Mouse (Mus musculus) neural tube, embryonic 14.5 days (tissue): Measurements from ENCODE around the gene Vmn2r6. TPM values are rescaled to one million over a fixed set of nuclear protein-coding genes. Genes with fewer than 3 reads are reported as not detected.
"Not testable (repeated sequence)": the region's sequence is repeated elsewhere in the genome, so short reads cannot be mapped to it uniquely, and the experiment has no call there.

Experiments used
- ATAC-seq: fragments of 200-750 bp; cut with Nextera tagmentation; 2 replicates; pipeline ENCODE4 v1.8.0; 2017; ENCODE audit warnings: low read depth, mild to moderate bottlenecking, moderate TSS enrichment, moderate library complexity
- H3K27ac ChIP-seq: fragments of 300-500 bp; sonication (generic); 2 replicates; pipeline ENCODE4 v1.5.1; 2014; ENCODE audit warnings: low read depth, mild to moderate bottlenecking, control low read depth, low read length, moderate library complexity, mixed read lengths
- H3K27me3 ChIP-seq: fragments of 300-500 bp; sonication (generic); 2 replicates; pipeline ENCODE4 v1.6.1; 2014; ENCODE audit warnings: low read length; ENCODE audit not compliant: control insufficient read depth, insufficient read depth
- H3K36me3 ChIP-seq: fragments of 300-500 bp; sonication (generic); 2 replicates; pipeline ENCODE4 v1.6.1; 2014; ENCODE audit warnings: low read length, mixed read lengths; ENCODE audit not compliant: control insufficient read depth, insufficient read depth
- H3K4me1 ChIP-seq: fragments of 300-500 bp; sonication (generic); 2 replicates; pipeline ENCODE4 v1.6.1; 2014; ENCODE audit warnings: low read length; ENCODE audit not compliant: control insufficient read depth, insufficient read depth
- H3K4me2 ChIP-seq: fragments of 300-500 bp; sonication (generic); 2 replicates; pipeline ENCODE4 v1.6.1; 2014; ENCODE audit warnings: mild to moderate bottlenecking, low read depth, low read length, control low read depth
- H3K4me3 ChIP-seq: fragments of 300-500 bp; sonication (generic); 2 replicates; pipeline ENCODE4 v1.5.1; 2014; ENCODE audit warnings: low read depth, low read length, control low read depth, mixed read lengths
- H3K9ac ChIP-seq: fragments of 300-500 bp; sonication (generic); replicated peaks from 2 replicates; pipeline ENCODE4 v1.6.1; 2014; ENCODE audit warnings: low read depth, mild to moderate bottlenecking, control low read depth, low read length, mixed read lengths
- H3K9me3 ChIP-seq: fragments of 300-500 bp; sonication (generic); 2 replicates; pipeline ENCODE4 v1.6.1; 2016; ENCODE audit warnings: low read length; ENCODE audit not compliant: control insufficient read depth
- WGBS: fragments of 180-500 bp; shearing (Covaris S2); extraction: QIAGEN DNeasy Blood & Tissue Kit; methylation state at CpG from one replicate; pipeline ENCODE4 v1.1.7; 2014; 5-methylcytosine and 5-hydroxymethylcytosine counted together
- polyA plus RNA-seq: library from polyadenylated mRNA; unstranded; fragments of >200 nt; fragmentation: Nextera tagmentation; extraction: Ambion mirVana; gene quantifications from 2 replicates; pipeline ENCODE4 v1.2.1, GENCODE M21; 2014

Gene Vmn2r6
- polyA plus RNA-seq, result not detected in 2 replicates

DNA sequence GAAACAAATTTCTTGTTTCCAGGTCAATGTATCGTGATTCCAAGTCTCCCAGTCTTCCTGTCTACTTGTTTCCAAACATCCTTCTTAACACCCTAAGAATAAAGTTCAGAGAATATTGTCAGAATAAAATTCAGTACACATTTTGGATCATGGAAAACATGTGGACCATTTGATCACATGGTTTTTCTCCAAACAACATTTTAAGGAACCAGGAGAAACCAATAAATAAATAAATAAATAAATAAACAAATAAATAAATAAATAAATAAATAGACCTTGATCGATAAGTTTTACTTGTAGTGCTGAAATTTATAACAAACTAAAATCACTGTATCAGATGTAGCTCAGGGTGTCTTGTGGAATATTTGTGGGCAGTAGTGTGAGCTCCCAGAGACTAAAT, at the start of gene Vmn2r6:
Gene Vmn2r6, minus strand, starts transcription at position 101 of the 400 bp plus-strand sequence.
- 92% methylated on average over 2 of the region's 2 CpGs for WGBS
- not testable (repeated sequence) for H3K27ac ChIP-seq, ATAC-seq, H3K27me3 ChIP-seq, H3K36me3 ChIP-seq, H3K9me3 ChIP-seq, H3K4me3 ChIP-seq, H3K4me1 ChIP-seq, H3K9ac ChIP-seq, H3K4me2 ChIP-seq

GRCm38 (mm10) chr3:64587618-64588017, 22.0 kb upstream of the Vmn2r6 start:
- Histone ChIP-seq H3K4me2 (no peak overlapping the region), H3K4me3 (no peak overlapping the region), H3K36me3 (no peaks in the 10 kb centered on the region), H3K9ac (no peak overlapping the region), H3K9me3 (no peaks in the 10 kb centered on the region), H3K27ac (no peak overlapping the region), H3K27me3 (no peaks in the 10 kb centered on the region), H3K4me1 (no peaks in the 10 kb centered on the region)
- ATAC-seq, result no peak
- WGBS, result 75% methylated on average over 9 of the region's 9 CpGs

GRCm38 (mm10) chr3:64568793-64569192, 3.2 kb upstream of the Vmn2r6 start:
- not testable (repeated sequence) for H3K27ac ChIP-seq, H3K4me3 ChIP-seq, H3K9ac ChIP-seq, H3K27me3 ChIP-seq, H3K4me2 ChIP-seq, ATAC-seq, H3K4me1 ChIP-seq, H3K9me3 ChIP-seq, H3K36me3 ChIP-seq
- 62% methylated on average over 2 of the region's 2 CpGs for WGBS

DNA sequence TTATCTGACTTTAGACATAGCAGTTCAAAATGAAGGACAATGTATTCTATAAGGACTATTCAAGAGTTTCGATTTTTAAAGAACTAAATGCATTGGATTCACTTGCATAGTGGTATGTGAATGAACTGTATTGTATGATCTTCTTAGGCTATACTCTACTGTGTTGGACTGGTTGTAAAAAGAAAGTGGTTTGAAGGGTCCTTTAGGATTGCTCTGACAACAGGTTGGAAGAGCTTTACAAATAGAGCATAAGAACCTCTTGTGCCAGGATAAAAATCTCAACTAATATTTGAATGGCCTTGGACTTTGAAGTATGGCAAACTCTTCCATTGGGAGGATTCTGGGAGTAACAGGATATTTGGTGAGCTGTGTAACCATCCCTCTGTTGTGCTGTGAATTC, 42.0 kb downstream of the Vmn2r6 start:
- not testable (repeated sequence) for ATAC-seq
- 89% methylated on average over 1 of the region's 1 CpGs for WGBS

DNA sequence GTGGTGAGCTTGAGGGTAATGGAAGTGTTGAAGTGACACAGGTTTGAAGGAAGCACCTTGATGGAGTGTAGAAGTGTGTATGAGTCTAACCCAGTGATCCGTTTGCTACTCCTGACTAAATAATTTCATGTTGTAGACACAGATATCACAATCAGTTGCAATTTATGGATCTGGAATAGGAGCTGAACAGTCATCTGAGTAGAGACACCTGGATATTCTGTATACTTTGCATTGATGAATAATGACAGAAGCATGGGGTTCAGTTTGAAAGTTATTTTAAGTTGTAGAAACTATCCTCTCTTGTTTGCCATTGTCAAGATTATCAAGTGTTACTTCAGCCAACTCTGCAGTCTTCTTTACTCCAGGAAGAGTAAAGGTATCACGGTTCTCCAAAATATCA, 55.9 kb downstream of the Vmn2r6 start, which contains the start of gene Vmn2r5:
Gene Vmn2r5, minus strand, starts transcription at position 101 of the 400 bp plus-strand sequence.
- not testable (repeated sequence) for H3K36me3 ChIP-seq, ATAC-seq, H3K27ac ChIP-seq, H3K9ac ChIP-seq, H3K4me3 ChIP-seq, H3K4me2 ChIP-seq, H3K27me3 ChIP-seq, H3K4me1 ChIP-seq, H3K9me3 ChIP-seq
- WGBS, result no CpG with 5 or more reads among the region's 2 CpGs

More for the DNA sequence above, 42.0 kb downstream of the Vmn2r6 start:
- not testable (repeated sequence) for H3K27me3 ChIP-seq, H3K4me1 ChIP-seq, H3K36me3 ChIP-seq, H3K9ac ChIP-seq, H3K4me3 ChIP-seq, H3K4me2 ChIP-seq, H3K27ac ChIP-seq, H3K9me3 ChIP-seq

Other genes with a start within 250 kb of the Vmn2r6 start
- not detected in 2 replicates for gene Vmn2r4, start 150.5 kb downstream of the Vmn2r6 start, polyA plus RNA-seq
- gene Vmn2r5, start 56.0 kb downstream of the Vmn2r6 start, polyA plus RNA-seq, result not detected in 2 replicates